Comparison of ENCODE assay signal across 30 mouse cellular contexts in the genomic region with DNA sequence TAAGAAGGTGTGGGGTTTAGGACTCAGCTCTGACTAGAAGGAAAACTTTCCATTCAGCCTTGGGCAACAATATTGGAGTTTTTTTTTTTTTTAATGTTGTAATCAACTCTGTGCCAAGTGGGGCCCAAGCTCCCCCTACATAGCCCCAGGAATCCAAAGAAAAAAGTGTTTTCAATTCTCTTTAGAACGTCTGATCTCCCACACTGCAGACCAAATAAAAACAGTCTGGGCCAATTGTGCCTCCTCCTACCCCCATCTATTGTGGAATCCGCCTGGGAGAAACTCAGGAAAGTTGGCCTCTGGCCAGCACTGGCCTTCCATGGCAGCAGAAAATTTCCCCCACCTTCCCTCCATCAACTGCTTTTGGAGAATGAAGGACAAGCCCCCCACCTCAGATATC.
DNase-seq lines count a peak whose midpoint lies in the region; ATAC-seq lines count a peak whose summit lies in the region.
"Had no signal": no experiment of that assay in that cellular context is flagged by ENCODE, and none has a peak within 500 bp of the region (broad histone marks: within the 10 kb centered on the region; RNA-seq: fewer than 3 reads in every experiment).

No protein-coding gene starts in this region.

- no peak overlapping the region for H3K27ac ChIP-seq in forebrain, embryonic 13.5 days
- H3K27ac ChIP-seq in forebrain, embryonic 10.5 days, result no peak overlapping the region
- no peak overlapping the region for H3K27ac ChIP-seq in midbrain, embryonic 14.5 days (replicated peaks; ENCODE audit: low read depth, low read length)
- H3K27ac ChIP-seq in midbrain, embryonic 15.5 days, result no peak overlapping the region
- no peak overlapping the region for H3K27ac ChIP-seq in forebrain, embryonic 14.5 days (ENCODE audit: low read depth, low read length)
- H3K27ac ChIP-seq: heart, adult 2 months; hindbrain, embryonic 15.5 days; layer of hippocampus, adult 2 months; left cerebral cortex, adult 2 months; limb, embryonic 15.5 days; liver, embryonic 13.5 days; neural tube, embryonic 13.5 days; stomach, postnatal 0 days had no signal

- H3K9me3 ChIP-seq in forebrain, embryonic 13.5 days (replicated peaks), result no peaks in the 10 kb centered on the region
- no peaks in the 10 kb centered on the region for H3K9me3 ChIP-seq in forebrain, embryonic 10.5 days
- H3K9me3 ChIP-seq in midbrain, embryonic 14.5 days (ENCODE audit: control insufficient read depth, low read length), result no peaks in the 10 kb centered on the region
- no peaks in the 10 kb centered on the region for H3K9me3 ChIP-seq in midbrain, embryonic 15.5 days
- H3K9me3 ChIP-seq in forebrain, embryonic 14.5 days (replicated peaks; ENCODE audit: control insufficient read depth, low read length), result no peaks in the 10 kb centered on the region
- H3K9me3 ChIP-seq: heart, embryonic 12.5 days; hindbrain, embryonic 15.5 days; limb, embryonic 15.5 days; liver, embryonic 13.5 days; neural tube, embryonic 13.5 days had no signal

- H3K9ac ChIP-seq in forebrain, embryonic 13.5 days, result no peak overlapping the region
- H3K9ac ChIP-seq in midbrain, embryonic 14.5 days (replicated peaks; ENCODE audit: low read length), result no peak overlapping the region
- H3K9ac ChIP-seq in midbrain, embryonic 15.5 days, result no peak overlapping the region
- no peak overlapping the region for H3K9ac ChIP-seq in forebrain, embryonic 14.5 days (ENCODE audit: low read length)
- H3K9ac ChIP-seq: heart, embryonic 12.5 days; hindbrain, embryonic 15.5 days; limb, embryonic 15.5 days; liver, embryonic 13.5 days; neural tube, embryonic 13.5 days had no signal

- no peaks in the 10 kb centered on the region for H3K36me3 ChIP-seq in forebrain, embryonic 13.5 days (ENCODE audit: poor library complexity, severe bottlenecking)
- H3K36me3 ChIP-seq in forebrain, embryonic 10.5 days (replicated peaks), result peaks cover 4% of the 10 kb centered on the region
- peaks cover 8% of the 10 kb centered on the region; the same call in 1 of the 2 replicates for H3K36me3 ChIP-seq in midbrain, embryonic 14.5 days (ENCODE audit: control insufficient read depth, insufficient read depth, low read length)
- H3K36me3 ChIP-seq in midbrain, embryonic 15.5 days (replicated peaks), result no peaks in the 10 kb centered on the region; the same call in 1 of the 2 replicates
- no peaks in the 10 kb centered on the region for H3K36me3 ChIP-seq in forebrain, embryonic 14.5 days (ENCODE audit: control insufficient read depth, insufficient read depth, low read length)
- H3K36me3 ChIP-seq: heart, embryonic 12.5 days; hindbrain, embryonic 15.5 days; limb, embryonic 15.5 days; liver, embryonic 13.5 days; neural tube, embryonic 13.5 days had no signal

- H3K4me1 ChIP-seq in forebrain, embryonic 13.5 days, result no peaks in the 10 kb centered on the region
- peaks cover 7% of the 10 kb centered on the region; the same call in 1 of the 2 replicates for H3K4me1 ChIP-seq in forebrain, embryonic 10.5 days
- no peaks in the 10 kb centered on the region for H3K4me1 ChIP-seq in midbrain, embryonic 14.5 days (ENCODE audit: control insufficient read depth, insufficient read depth, low read length)
- H3K4me1 ChIP-seq in midbrain, embryonic 15.5 days, result no peaks in the 10 kb centered on the region
- no peaks in the 10 kb centered on the region for H3K4me1 ChIP-seq in forebrain, embryonic 14.5 days (ENCODE audit: control insufficient read depth, insufficient read depth, low read length)
- H3K4me1 ChIP-seq: heart, embryonic 12.5 days; hindbrain, embryonic 15.5 days; limb, embryonic 15.5 days; liver, embryonic 13.5 days; neural tube, embryonic 13.5 days had no signal

- no peak overlapping the region for H3K4me2 ChIP-seq in forebrain, embryonic 13.5 days
- no peak overlapping the region for H3K4me2 ChIP-seq in midbrain, embryonic 14.5 days (ENCODE audit: low read length)
- H3K4me2 ChIP-seq in midbrain, embryonic 15.5 days, result no peak overlapping the region
- H3K4me2 ChIP-seq in forebrain, embryonic 14.5 days (ENCODE audit: low read length), result no peak overlapping the region
- H3K4me2 ChIP-seq: heart, embryonic 12.5 days; hindbrain, embryonic 15.5 days; limb, embryonic 15.5 days; liver, embryonic 13.5 days; neural tube, embryonic 13.5 days had no signal

- ATAC-seq in forebrain, embryonic 13.5 days, result peak; percentile 65; the same call in 1 of the 2 replicates
- no peak for ATAC-seq in midbrain, embryonic 14.5 days (ENCODE audit: low FRiP score, low TSS enrichment)
- no peak for ATAC-seq in midbrain, embryonic 15.5 days (replicated peaks)
- peak; percentile 62; the same call in 1 of the 2 replicates for ATAC-seq in forebrain, embryonic 14.5 days
- ATAC-seq: inflammation-experienced regulatory T-cells, adult 6 months had no signal

- no peak overlapping the region for H3K4me3 ChIP-seq in forebrain, embryonic 13.5 days
- no peak overlapping the region for H3K4me3 ChIP-seq in forebrain, embryonic 10.5 days
- H3K4me3 ChIP-seq in midbrain, embryonic 14.5 days (replicated peaks; ENCODE audit: low read depth, low read length), result no peak overlapping the region
- H3K4me3 ChIP-seq in midbrain, embryonic 15.5 days, result no peak overlapping the region
- H3K4me3 ChIP-seq in forebrain, embryonic 14.5 days (ENCODE audit: low read depth, low read length), result no peak overlapping the region
- H3K4me3 ChIP-seq: heart, adult 2 months; heart, embryonic 12.5 days; hindbrain, embryonic 15.5 days; layer of hippocampus, adult 2 months; left cerebral cortex, adult 2 months; limb, embryonic 15.5 days; liver, embryonic 13.5 days; neural tube, embryonic 13.5 days had no signal

- WGBS in forebrain, embryonic 13.5 days, result 18% methylated on average over 2 of the region's 2 CpGs
- WGBS in forebrain, embryonic 10.5 days, result 28% methylated on average over 2 of the region's 2 CpGs
- 23% methylated on average over 2 of the region's 2 CpGs for WGBS in midbrain, embryonic 14.5 days
- 23% methylated on average over 2 of the region's 2 CpGs for WGBS in midbrain, embryonic 15.5 days
- WGBS in forebrain, embryonic 14.5 days, result 20% methylated on average over 2 of the region's 2 CpGs

- DNase-seq in forebrain, embryonic 10.5 days (ENCODE audit: extremely low spot score, low spot score), result no peak
- peak; percentile 17 for DNase-seq in midbrain, embryonic 14.5 days
- DNase-seq in forebrain, embryonic 14.5 days (ENCODE audit: low spot score), result peak; percentile 48
- DNase-seq in ovary, postnatal 36 days (ENCODE audit: low spot score), result peak; percentile 26
- DNase-seq in thymus, postnatal 25 days, result no peak
- DNase-seq: adrenal gland, postnatal 14 days; cerebellum, adult 11-12 months; cerebellum, adult 9-11 months; embryo, embryonic 11 days; heart, adult 2 months; heart, postnatal 4 days; kidney, adult 11 months; kidney, postnatal 36 days; liver, embryonic 13.5 days; lung, adult 18-20 months; lung, postnatal 10 days; right cerebral cortex, adult 18-20 months; thymus, adult 2 months; thymus, postnatal 4 days had no signal

- peaks cover 21% of the 10 kb centered on the region for H3K27me3 ChIP-seq in forebrain, embryonic 13.5 days
- peaks cover 95% of the 10 kb centered on the region for H3K27me3 ChIP-seq in forebrain, embryonic 10.5 days (ENCODE audit: poor library complexity, severe bottlenecking)
- H3K27me3 ChIP-seq in midbrain, embryonic 14.5 days (ENCODE audit: control insufficient read depth, insufficient read depth, low read length), result peaks cover 15% of the 10 kb centered on the region; the same call in 1 of the 2 replicates
- H3K27me3 ChIP-seq in midbrain, embryonic 15.5 days (replicated peaks), result peaks cover 7% of the 10 kb centered on the region
- H3K27me3 ChIP-seq in forebrain, embryonic 14.5 days (replicated peaks; ENCODE audit: control insufficient read depth, insufficient read depth, low read length), result no peaks in the 10 kb centered on the region
- H3K27me3 ChIP-seq: CH12.LX; limb, embryonic 15.5 days had no signal

Comparison
In these comparisons a context has a peak if more than half of its experiments do, and no peak if none do; other contexts are left out.
1. DNase-seq: peak in midbrain, embryonic 14.5 days (single experiment), forebrain, embryonic 14.5 days (single experiment) and ovary, postnatal 36 days (single experiment); none in forebrain, embryonic 10.5 days (single experiment) and thymus, postnatal 25 days (single experiment).
2. ATAC-seq: peak in forebrain, embryonic 13.5 days (single experiment) and forebrain, embryonic 14.5 days (single experiment); none in midbrain, embryonic 14.5 days (single experiment) and midbrain, embryonic 15.5 days (single experiment).